Mouse (Mus musculus) forebrain, embryonic 14.5 days (tissue): ENCODE data around the gene Ppcs. TPM values are rescaled to one million over a fixed set of nuclear protein-coding genes. Genes with fewer than 3 reads are reported as not detected.
A peak's percentile ranks its signal among the peaks of the same experiment; 100 is the strongest.

Source experiments
- ATAC-seq: fragments of 200-750 bp; cut with Nextera tagmentation; 2 replicates; pipeline ENCODE4 v1.8.0; 2017; ENCODE audit warnings: mild to moderate bottlenecking, moderate library complexity
- DNase-seq: peaks from one replicate; pipeline ENCODE4 v3.0.0-alpha.2; 2015; ENCODE audit warnings: low spot score
- H3K27ac ChIP-seq: fragments of 300-500 bp; sonication (generic); 2 replicates; pipeline ENCODE4 v1.5.1; 2014; ENCODE audit warnings: low read depth, mild to moderate bottlenecking, control low read depth, low read length, moderate library complexity
- H3K27me3 ChIP-seq: fragments of 300-500 bp; sonication (generic); replicated peaks from 2 replicates; pipeline ENCODE4 v1.6.1; 2014; ENCODE audit warnings: low read length, control low read depth, mixed read lengths; ENCODE audit not compliant: control insufficient read depth, insufficient read depth
- H3K36me3 ChIP-seq: fragments of 300-500 bp; sonication (generic); 2 replicates; pipeline ENCODE4 v1.6.1; 2014; ENCODE audit warnings: low read length, control low read depth; ENCODE audit not compliant: control insufficient read depth, insufficient read depth
- H3K4me1 ChIP-seq: fragments of 300-500 bp; sonication (generic); 2 replicates; pipeline ENCODE4 v1.6.1; 2014; ENCODE audit warnings: antibody characterized with exemption, low read length, control low read depth; ENCODE audit not compliant: control insufficient read depth, insufficient read depth
- H3K4me2 ChIP-seq: fragments of 300-500 bp; sonication (generic); 2 replicates; pipeline ENCODE4 v1.6.1; 2014; ENCODE audit warnings: mild to moderate bottlenecking, control low read depth, low read length
- H3K4me3 ChIP-seq: fragments of 300-500 bp; sonication (generic); 2 replicates; pipeline ENCODE4 v1.5.1; 2014; ENCODE audit warnings: low read depth, low read length, control low read depth
- H3K9ac ChIP-seq: fragments of 300-500 bp; sonication (generic); 2 replicates; pipeline ENCODE4 v1.6.1; 2014; ENCODE audit warnings: mild to moderate bottlenecking, low read length, control low read depth, moderate library complexity
- H3K9me3 ChIP-seq: fragments of 300-500 bp; sonication (generic); replicated peaks from 2 replicates; pipeline ENCODE4 v1.6.1; 2016; ENCODE audit warnings: low read length, control low read depth, mixed read lengths; ENCODE audit not compliant: control insufficient read depth
- WGBS: fragments of 180-500 bp; shearing (Covaris S2); extraction: QIAGEN DNeasy Blood & Tissue Kit; methylation state at CpG from one replicate; pipeline ENCODE4 v1.1.7; 2014; 5-methylcytosine and 5-hydroxymethylcytosine counted together
- polyA plus RNA-seq: library from polyadenylated mRNA; unstranded; fragments of >200 nt; fragmentation: Nextera tagmentation; extraction: Ambion mirVana; gene quantifications from 2 replicates; pipeline ENCODE4 v1.2.1, GENCODE M21; 2014

Ppcs gene
- polyA plus RNA-seq, 1 experiment from 2014 or later: 23.0 TPM

DNA sequence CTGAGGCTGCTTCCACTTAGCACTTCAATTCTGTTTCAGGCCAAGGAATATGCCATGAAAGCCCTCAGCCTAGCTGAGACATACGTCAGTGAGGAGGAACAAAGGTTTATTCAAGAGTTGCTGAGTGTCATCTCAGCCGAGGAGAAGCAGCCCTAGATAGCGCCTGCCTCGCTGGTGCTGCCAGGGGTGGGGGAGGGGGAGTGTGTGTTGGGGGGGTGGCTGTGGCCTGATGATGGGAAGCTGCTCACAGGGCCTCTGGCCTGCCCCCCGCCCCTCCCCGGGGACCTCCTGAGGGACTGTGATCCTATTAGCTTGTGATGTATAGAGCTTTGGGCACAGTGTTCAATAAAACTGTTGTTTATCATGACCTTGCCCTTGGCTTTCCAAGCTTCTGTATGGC, 31.3 kb upstream of the Ppcs start:
- DNase-seq (peak; percentile 39), ATAC-seq (peak; percentile 61; the same call in 1 of the 2 replicates)
- 17% methylated on average over 6 of the region's 6 CpGs for WGBS
- Histone ChIP-seq H3K9ac (no peak overlapping the region), H3K27me3 (no peaks in the 10 kb centered on the region), H3K4me2 (no peak overlapping the region), H3K4me3 (no peak overlapping the region), H3K4me1 (peaks cover 3% of the 10 kb centered on the region; the same call in 1 of the 2 replicates), H3K9me3 (no peaks in the 10 kb centered on the region), H3K27ac (peak overlapping the region; percentile 27), H3K36me3 (no peaks in the 10 kb centered on the region)

- DNase-seq (peak; percentile 2), ATAC-seq (peak; percentile 34; the same call in 1 of the 2 replicates)
- no peaks in the 10 kb centered on the region for H3K36me3 ChIP-seq
- H3K9ac ChIP-seq: no peak overlapping the region
- H3K4me2 ChIP-seq: no peak overlapping the region
- H3K4me3 ChIP-seq: no peak overlapping the region
- no peaks in the 10 kb centered on the region for H3K27me3 ChIP-seq
- WGBS: 70% methylated on average over 5 of the region's 5 CpGs
- peak overlapping the region; percentile 27 for H3K27ac ChIP-seq
- H3K9me3 ChIP-seq: no peaks in the 10 kb centered on the region
- peaks cover 3% of the 10 kb centered on the region; the same call in 1 of the 2 replicates for H3K4me1 ChIP-seq
Measured at GRCm38 (mm10) chr4:119453128-119453527, 30.9 kb upstream of the Ppcs start.

- no peaks in the 10 kb centered on the region for H3K27me3 ChIP-seq
- no peak overlapping the region for H3K4me3 ChIP-seq
- no peak overlapping the region for H3K9ac ChIP-seq
- DNase-seq (no peak), ATAC-seq (no peak)
- no peaks in the 10 kb centered on the region for H3K9me3 ChIP-seq
- peaks cover 3% of the 10 kb centered on the region; the same call in 1 of the 2 replicates for H3K4me1 ChIP-seq
- H3K36me3 ChIP-seq: no peaks in the 10 kb centered on the region
- no peak overlapping the region for H3K27ac ChIP-seq
- no peak overlapping the region for H3K4me2 ChIP-seq
- WGBS: 69% methylated on average over 7 of the region's 7 CpGs
Measured at GRCm38 (mm10) chr4:119450436-119450835, 28.2 kb upstream of the Ppcs start.

- whole genome bisulfite sequencing: 83% methylated on average over 3 of the region's 3 CpGs
- H3K27ac ChIP-seq: no peak overlapping the region
Measured at GRCm38 (mm10) chr4:119447786-119448185, 25.6 kb upstream of the Ppcs start.

GRCm38 (mm10) chr4:119447261-119447660, 25.0 kb upstream of the Ppcs start:
- H3K27ac ChIP-seq: no peak overlapping the region
- no peak overlapping the region for H3K9ac ChIP-seq
- 90% methylated on average over 6 of the region's 6 CpGs for WGBS
- H3K4me3 ChIP-seq: no peak overlapping the region
- ATAC-seq (no peak), DNase-seq (no peak)
- no peaks in the 10 kb centered on the region for H3K36me3 ChIP-seq
- no peak overlapping the region for H3K4me2 ChIP-seq
- no peaks in the 10 kb centered on the region for H3K4me1 ChIP-seq
- H3K9me3 ChIP-seq: no peaks in the 10 kb centered on the region
- H3K27me3 ChIP-seq: no peaks in the 10 kb centered on the region

More at GRCm38 (mm10) chr4:119447786-119448185, 25.6 kb upstream of the Ppcs start:
- no peak for DNase-seq
- no peak overlapping the region for H3K4me3 ChIP-seq
- no peaks in the 10 kb centered on the region for H3K9me3 ChIP-seq
- H3K4me2 ChIP-seq: no peak overlapping the region
- no peaks in the 10 kb centered on the region for H3K4me1 ChIP-seq
- H3K9ac ChIP-seq: no peak overlapping the region
- ATAC-seq: no peak
- no peaks in the 10 kb centered on the region for H3K36me3 ChIP-seq
- H3K27me3 ChIP-seq: no peaks in the 10 kb centered on the region

DNA sequence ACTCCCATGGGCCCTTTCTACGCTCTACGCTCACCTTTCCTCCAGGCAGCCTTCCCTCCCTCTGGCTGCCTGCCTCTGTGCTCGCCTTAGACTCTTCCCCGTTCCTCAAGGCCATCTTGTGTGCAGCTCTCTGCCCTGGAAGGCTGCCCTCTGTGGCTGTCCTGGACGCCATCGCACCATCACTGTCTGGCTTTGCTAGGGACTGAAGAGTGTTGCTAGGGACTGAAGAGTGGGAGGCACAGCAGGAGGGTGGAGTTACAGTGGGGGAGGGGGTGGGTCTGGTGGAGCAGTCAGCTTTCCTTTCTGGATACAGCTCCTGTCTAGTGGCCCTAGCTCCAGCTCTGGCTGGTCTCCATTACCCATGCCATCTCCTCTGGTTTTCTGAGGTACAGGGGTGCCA, 20.3 kb upstream of the Ppcs start:
- H3K9me3 ChIP-seq: no peaks in the 10 kb centered on the region
- H3K27ac ChIP-seq: no peak overlapping the region
- DNase-seq (no peak), ATAC-seq (no peak)
- H3K36me3 ChIP-seq: no peaks in the 10 kb centered on the region
- H3K4me3 ChIP-seq: no peak overlapping the region
- no peak overlapping the region for H3K4me2 ChIP-seq
- WGBS: 44% methylated on average over 6 of the region's 6 CpGs
- H3K9ac ChIP-seq: no peak overlapping the region
- H3K4me1 ChIP-seq: no peaks in the 10 kb centered on the region
- no peaks in the 10 kb centered on the region for H3K27me3 ChIP-seq

DNA sequence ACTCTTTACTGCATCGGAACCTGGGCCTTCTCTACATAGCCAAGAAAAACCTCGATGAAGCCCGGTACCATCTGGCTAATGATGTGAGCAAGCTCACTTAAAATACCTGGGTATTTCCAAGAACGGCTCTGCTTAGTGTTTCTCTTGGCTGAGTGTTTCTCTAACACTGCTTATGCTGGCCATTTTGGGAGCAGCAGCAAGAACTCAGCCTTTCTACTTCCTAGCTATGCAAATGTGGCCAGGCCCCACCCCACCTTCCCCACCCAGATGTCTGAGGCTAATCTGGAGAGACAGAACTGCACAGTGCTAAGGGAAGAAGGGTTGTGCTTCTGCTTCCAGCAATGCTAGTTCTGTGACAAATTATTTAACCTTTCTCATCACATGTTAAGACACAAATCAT, 19.6 kb upstream of the Ppcs start:
- H3K9me3 ChIP-seq: no peaks in the 10 kb centered on the region
- no peak overlapping the region for H3K4me3 ChIP-seq
- no peaks in the 10 kb centered on the region for H3K4me1 ChIP-seq
- ATAC-seq (no peak), DNase-seq (no peak)
- H3K27ac ChIP-seq: no peak overlapping the region
- no peaks in the 10 kb centered on the region for H3K27me3 ChIP-seq
- H3K9ac ChIP-seq: no peak overlapping the region
- H3K36me3 ChIP-seq: no peaks in the 10 kb centered on the region
- no peak overlapping the region for H3K4me2 ChIP-seq
- WGBS: 93% methylated on average over 4 of the region's 4 CpGs

DNA sequence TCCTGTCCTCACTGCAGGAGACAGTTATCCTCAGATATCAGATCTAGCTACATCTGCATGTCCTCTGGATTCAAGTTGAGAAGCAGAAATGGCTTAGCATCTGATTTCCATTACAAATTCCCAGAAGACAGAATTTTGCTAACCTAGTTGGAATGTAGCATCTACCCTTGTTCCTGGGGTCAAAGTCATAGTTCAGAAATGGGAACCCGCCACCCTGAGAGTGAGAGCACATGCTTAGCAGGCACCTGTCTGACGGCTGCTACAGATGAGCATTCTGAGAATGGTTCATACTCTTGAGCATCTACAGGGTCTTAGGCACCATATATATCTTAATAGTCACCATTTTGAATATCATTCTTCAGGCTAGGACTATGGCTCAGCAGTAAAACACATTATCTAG, 15.7 kb upstream of the Ppcs start:
- Histone ChIP-seq H3K4me2 (no peak overlapping the region), H3K9ac (no peak overlapping the region), H3K4me3 (no peak overlapping the region), H3K9me3 (0 out of 2 replicates have a peak, but pooled peaks cover 6% of the 10 kb centered on the region), H3K27me3 (no peaks in the 10 kb centered on the region), H3K27ac (no peak overlapping the region), H3K36me3 (no peaks in the 10 kb centered on the region), H3K4me1 (no peaks in the 10 kb centered on the region)
- ATAC-seq (no peak), DNase-seq (no peak)
- 93% methylated on average over 2 of the region's 2 CpGs for WGBS

DNA sequence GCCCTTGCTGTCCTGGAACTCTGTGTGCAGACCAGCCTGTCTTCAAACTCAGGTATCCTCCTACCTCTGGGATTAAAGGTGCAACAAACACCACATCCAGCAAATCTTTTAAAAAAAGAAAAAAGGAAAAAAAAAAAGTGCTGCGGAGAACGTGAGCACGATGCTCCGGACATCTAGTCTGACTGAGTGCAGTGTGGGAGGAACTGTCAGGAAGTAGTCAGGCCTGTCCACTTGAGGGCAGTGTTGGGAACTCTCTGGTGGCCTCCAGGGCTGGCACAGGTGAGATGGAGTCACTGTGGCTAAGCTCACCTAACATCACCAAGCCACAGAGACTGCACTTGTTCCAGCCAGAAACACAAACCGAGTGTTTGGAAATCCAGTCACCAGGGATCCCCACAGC, 8.5 kb upstream of the Ppcs start:
- ATAC-seq: no peak
- no peak overlapping the region for H3K4me3 ChIP-seq
- H3K27ac ChIP-seq: no peak overlapping the region
- H3K36me3 ChIP-seq: no peaks in the 10 kb centered on the region
- 31% methylated on average over 5 of the region's 5 CpGs for WGBS
- H3K4me1 ChIP-seq: no peaks in the 10 kb centered on the region
- peak; percentile 44 for DNase-seq
- H3K9me3 ChIP-seq: 0 out of 2 replicates have a peak, but pooled peaks cover 4% of the 10 kb centered on the region
- no peak overlapping the region for H3K4me2 ChIP-seq
- H3K27me3 ChIP-seq: no peaks in the 10 kb centered on the region
- no peak overlapping the region for H3K9ac ChIP-seq
